Mouse (Mus musculus) MEL (cell line): Measurements from ENCODE around the gene Dyrk3. TPM values are rescaled to one million over a fixed set of nuclear protein-coding genes. Genes with fewer than 3 reads are reported as not detected.

Experiments used
- DNase-seq: peaks from one replicate; pipeline ENCODE4 v3.0.0; 2011; ENCODE audit warnings: low read depth, low spot score
- H3K27ac ChIP-seq: 2 replicates; pipeline ENCODE4 v1.5.1; 2012; ENCODE audit warnings: low read depth, mild to moderate bottlenecking, control low read depth, low read length, moderate library complexity; ENCODE audit not compliant: control insufficient read depth
- H3K27me3 ChIP-seq, 2 experiments: fragments of 150-350 bp in 1 of 2; sonication (generic) in 1 of 2; 2 replicates each; pipeline ENCODE4 v1.6.1; 2012; ENCODE audit warnings: low read length in 2 of 2, mild to moderate bottlenecking in 2 of 2, improper control_type of control experiment in 1 of 2, moderate library complexity in 1 of 2; ENCODE audit not compliant: insufficient read depth in 2 of 2, control insufficient read depth in 1 of 2
- H3K36me3 ChIP-seq, 2 experiments: 2 replicates each; pipeline ENCODE4 v1.6.1; 2012 to 2014; ENCODE audit warnings: low read length in 2 of 2, improper control_type of control experiment in 1 of 2, inconsistent platforms in 1 of 2, mild to moderate bottlenecking in 1 of 2; ENCODE audit not compliant: insufficient read depth in 2 of 2, control insufficient read depth in 1 of 2
- H3K4me1 ChIP-seq, 2 experiments: fragments of 150-350 bp in 1 of 2; sonication (generic) in 1 of 2; 2 replicates each; pipeline ENCODE4 v1.6.1; 2012; ENCODE audit warnings: low read length in 2 of 2, improper control_type of control experiment in 1 of 2, mild to moderate bottlenecking in 1 of 2; ENCODE audit not compliant: insufficient read depth in 2 of 2, control insufficient read depth in 1 of 2
- H3K4me3 ChIP-seq, 2 experiments: fragments of 150-350 bp in 1 of 2; sonication (generic) in 1 of 2; 2 replicates each; pipeline ENCODE4 v1.5.1; 2012; ENCODE audit warnings: low read depth in 2 of 2, low read length in 2 of 2, mild to moderate bottlenecking in 2 of 2, moderate library complexity in 2 of 2, control low read depth in 1 of 2, improper control_type of control experiment in 1 of 2; ENCODE audit not compliant: control insufficient read depth in 1 of 2, insufficient read depth in 1 of 2
- H3K79me2 ChIP-seq: 2 replicates; pipeline ENCODE4 v1.6.1; 2012; ENCODE audit warnings: mild to moderate bottlenecking, low read length, moderate library complexity; ENCODE audit not compliant: control insufficient read depth, poor library complexity, insufficient read depth
- H3K9ac ChIP-seq: 2 replicates; pipeline ENCODE4 v1.6.1; 2012; ENCODE audit warnings: low read depth, mild to moderate bottlenecking, control low read depth, low read length, moderate library complexity; ENCODE audit not compliant: control insufficient read depth, poor library complexity, severe bottlenecking
- H3K9me3 ChIP-seq: fragments of 150-350 bp; sonication (generic); replicated peaks from 2 replicates; pipeline ENCODE4 v1.6.1; 2012; ENCODE audit warnings: mild to moderate bottlenecking, low read length, improper control_type of control experiment, moderate library complexity; ENCODE audit not compliant: insufficient read depth
- BHLHE40 ChIP-seq: IDR thresholded peaks from 2 replicates; pipeline ENCODE4 v1.6.1; 2012; ENCODE audit warnings: low read depth, mild to moderate bottlenecking, inconsistent platforms, low read length, improper control_type of control experiment, borderline replicate concordance
- CHD2 ChIP-seq: IDR thresholded peaks from 2 replicates; pipeline ENCODE4 v1.6.1; 2011; ENCODE audit warnings: low read length, improper control_type of control experiment
- EP300 ChIP-seq, 2 experiments: IDR thresholded peaks; 2 replicates each; pipeline ENCODE4 v1.6.1; 2011; ENCODE audit warnings: improper control_type of control experiment in 2 of 2, low read length in 2 of 2, low read depth in 1 of 2, mild to moderate bottlenecking in 1 of 2
- ETS1 ChIP-seq: IDR thresholded peaks from 2 replicates; pipeline ENCODE4 v1.6.1; 2012; ENCODE audit warnings: low read depth, mild to moderate bottlenecking, inconsistent platforms, low read length, improper control_type of control experiment, moderate library complexity
- GATA1 ChIP-seq: IDR thresholded peaks from 2 replicates; pipeline ENCODE4 v1.6.1; 2011; ENCODE audit warnings: low read depth, low read length, improper control_type of control experiment
- HCFC1 ChIP-seq: IDR thresholded peaks from 2 replicates; pipeline ENCODE4 v1.6.1; 2012; ENCODE audit warnings: low read depth, mild to moderate bottlenecking, inconsistent platforms, low read length, improper control_type of control experiment, moderate library complexity
- KAT2A ChIP-seq: conservative IDR thresholded peaks from 2 replicates; pipeline ENCODE4 v1.6.1; 2012; ENCODE audit warnings: low read depth, low read length, improper control_type of control experiment, inconsistent platforms
- MEF2A ChIP-seq: IDR thresholded peaks from 2 replicates; pipeline ENCODE4 v1.6.1; 2014; ENCODE audit warnings: low read depth, mild to moderate bottlenecking, inconsistent platforms, low read length, improper control_type of control experiment; ENCODE audit not compliant: poor library complexity, insufficient replicate concordance, severe bottlenecking; ENCODE audit errors: extremely low read depth
- MXI1 ChIP-seq: IDR thresholded peaks from 2 replicates; pipeline ENCODE4 v1.6.1; 2011; ENCODE audit warnings: mild to moderate bottlenecking, low read depth, low read length, improper control_type of control experiment
- MYB ChIP-seq: IDR thresholded peaks from 2 replicates; pipeline ENCODE4 v1.6.1; 2011; ENCODE audit warnings: mild to moderate bottlenecking, low read depth, low read length, improper control_type of control experiment
- MYC ChIP-seq: IDR thresholded peaks from 2 replicates; pipeline ENCODE4 v1.6.1; 2011; ENCODE audit warnings: low read depth, mild to moderate bottlenecking, low read length, improper control_type of control experiment, moderate library complexity
- NELFE ChIP-seq: IDR thresholded peaks from 2 replicates; pipeline ENCODE4 v1.6.1; 2011; ENCODE audit warnings: low read depth, low read length, improper control_type of control experiment
- NRF1 ChIP-seq: IDR thresholded peaks from 2 replicates; pipeline ENCODE4 v1.6.1; 2014; ENCODE audit warnings: low read depth, mild to moderate bottlenecking, inconsistent platforms, low read length, improper control_type of control experiment, moderate library complexity; ENCODE audit not compliant: poor library complexity, insufficient read depth, severe bottlenecking
- POLR2A ChIP-seq, 2 experiments: IDR thresholded peaks; 2 replicates each; pipeline ENCODE4 v1.6.1; 2011 to 2012; ENCODE audit warnings: low read length in 2 of 2, mild to moderate bottlenecking in 2 of 2, control low read depth in 1 of 2, improper control_type of control experiment in 1 of 2, low read depth in 1 of 2, moderate library complexity in 1 of 2; ENCODE audit not compliant: control insufficient read depth in 1 of 2, insufficient read depth in 1 of 2, poor library complexity in 1 of 2
- RAD21 ChIP-seq: IDR thresholded peaks from 2 replicates; pipeline ENCODE4 v1.6.1; 2011; ENCODE audit warnings: mild to moderate bottlenecking, low read depth, low read length, improper control_type of control experiment
- SIN3A ChIP-seq: IDR thresholded peaks from 2 replicates; pipeline ENCODE4 v1.6.1; 2012; ENCODE audit warnings: low read length, improper control_type of control experiment, inconsistent platforms
- TAL1 ChIP-seq: IDR thresholded peaks from 2 replicates; pipeline ENCODE4 v1.6.1; 2012; ENCODE audit warnings: mild to moderate bottlenecking, inconsistent platforms, low read length, moderate library complexity, mixed read lengths
- TCF12 ChIP-seq: IDR thresholded peaks from 2 replicates; pipeline ENCODE4 v1.6.1; 2014; ENCODE audit warnings: low read depth, mild to moderate bottlenecking, inconsistent platforms, low read length, improper control_type of control experiment, moderate library complexity
- ZC3H11A ChIP-seq: IDR thresholded peaks from 2 replicates; pipeline ENCODE4 v1.6.1; 2012; ENCODE audit warnings: low read depth, mild to moderate bottlenecking, inconsistent platforms, low read length, improper control_type of control experiment
- polyA plus RNA-seq, 2 experiments: library from polyadenylated mRNA; stranded (reverse) in 1 of 2; unstranded in 1 of 2; fragments of >175 nt in 1 of 2; fragments of >200 nt in 1 of 2; gene quantifications; 2 replicates each; pipeline versions ENCODE4 v1.2.1 to v1.2.4; 2012; ENCODE audit warnings: low replicate concordance in 2 of 2, low read depth in 1 of 2; ENCODE audit not compliant: insufficient read length in 2 of 2, insufficient read depth in 1 of 2, missing spikeins in 1 of 2
- total RNA-seq: library from RNA; depleted of rRNA; stranded (reverse); fragments of 300-350 nt; gene quantifications from 2 replicates; pipeline ENCODE4 v1.2.3, GENCODE M21; 2012

Dyrk3 gene
- total and polyA plus RNA-seq, 3 experiments = 8.6 to 11.8 TPM; not detected in 1

GRCm38 (mm10) chr1:131090877-131091276 lies 47.3 kb downstream of the Dyrk3 start:
- H3K79me2 ChIP-seq = peaks cover 36% of the 10 kb centered on the region
- no peak for DNase-seq
- no peak overlapping the region for H3K9ac ChIP-seq
- H3K9me3 ChIP-seq = no peaks in the 10 kb centered on the region
- H3K27me3 ChIP-seq = no peaks in the 10 kb centered on the region
- no peak overlapping the region for H3K27ac ChIP-seq
- peaks cover 0 to under 1% of the 10 kb centered on the region in 2 experiments; a peak in 1 of 4 replicates for H3K4me1 ChIP-seq
- TF ChIP-seq TCF12 (no peak), ETS1 (no peak), MXI1 (no peak), KAT2A (no peak), BHLHE40 (no peak), POLR2A (IDR thresholded peaks at IDR 0.05; ENCODE audit: control insufficient read depth in 1 of 2, insufficient read depth in 1 of 2, low read depth in 1 of 2, low read length in 2 of 2, poor library complexity in 1 of 2) (no peak), ZC3H11A (no peak), MYC (no peak), SIN3A (no peak), TAL1 (no peak)
- peaks cover 0 to under 1% of the 10 kb centered on the region in 2 experiments; a peak in 2 of 4 replicates for H3K36me3 ChIP-seq
- no peak overlapping the region for H3K4me3 ChIP-seq

- no peaks in the 10 kb centered on the region for H3K27me3 ChIP-seq
- H3K9ac ChIP-seq = no peak overlapping the region
- no peaks in the 10 kb centered on the region for H3K4me1 ChIP-seq
- no peaks in the 10 kb centered on the region for H3K36me3 ChIP-seq
- DNase-seq = no peak
- H3K9me3 ChIP-seq = no peaks in the 10 kb centered on the region
- TF ChIP-seq BHLHE40 = no peak
- TF ChIP-seq MYB = no peak
- no peak for TF ChIP-seq CHD2
- TF ChIP-seq MYC = no peak
- TF ChIP-seq RAD21 = no peak
- TF ChIP-seq KAT2A = no peak
- TF ChIP-seq HCFC1 = no peak
- no peak for TF ChIP-seq GATA1
- TF ChIP-seq MEF2A = no peak
- TF ChIP-seq EP300 (IDR thresholded peaks at IDR 0.05; ENCODE audit: low read depth in 1 of 2, low read length in 2 of 2) = no peak
- TF ChIP-seq NELFE = no peak
- TF ChIP-seq NRF1 = no peak
- TF ChIP-seq, all 39 proteins: peak for 0
- H3K4me3 ChIP-seq = no peak overlapping the region
- peaks cover 32% of the 10 kb centered on the region for H3K79me2 ChIP-seq
- no peak overlapping the region for H3K27ac ChIP-seq
Measured at GRCm38 (mm10) chr1:131090261-131090660, 47.9 kb downstream of the Dyrk3 start.
